Mouse (Mus musculus) CH12.LX (cell line): ENCODE measurements around the gene Twist2. TPM values are rescaled to one million over a fixed set of nuclear protein-coding genes. Genes with fewer than 3 reads are reported as not detected.

Experiments used
- DNase-seq: peaks from one replicate; pipeline ENCODE4 v3.0.0-alpha.2; 2013; ENCODE audit errors: extremely low read depth
- H3K27ac ChIP-seq: 2 replicates; pipeline ENCODE4 v1.5.1; 2012; ENCODE audit warnings: low read depth, mild to moderate bottlenecking, control low read depth, moderate library complexity; ENCODE audit not compliant: insufficient read depth
- H3K27me3 ChIP-seq: replicated peaks from 2 replicates; pipeline ENCODE3; 2012; ENCODE audit warnings: inconsistent platforms
- H3K36me3 ChIP-seq, 2 experiments: replicated peaks in 1 of 2; 2 replicates each; pipeline versions ENCODE3 to v1.6.1; 2012; ENCODE audit warnings: inconsistent platforms in 1 of 2, low read length in 1 of 2, mild to moderate bottlenecking in 1 of 2, mixed read lengths in 1 of 2, moderate library complexity in 1 of 2; ENCODE audit not compliant: control insufficient read depth in 1 of 2, insufficient read depth in 1 of 2
- H3K4me1 ChIP-seq, 2 experiments: 2 replicates each; pipeline ENCODE4 v1.6.1; 2012; ENCODE audit warnings: inconsistent platforms in 1 of 2, moderate library complexity in 1 of 2; ENCODE audit not compliant: insufficient read depth in 2 of 2, control insufficient read depth in 1 of 2
- H3K4me2 ChIP-seq: 2 replicates; pipeline ENCODE4 v1.6.1; 2012; ENCODE audit warnings: low read depth, mild to moderate bottlenecking, control low read depth; ENCODE audit not compliant: poor library complexity, insufficient read depth, severe bottlenecking
- H3K4me3 ChIP-seq, 3 experiments: fragments of 150-350 bp in 1 of 3; sonication (generic) in 1 of 3; replicated peaks in 1 of 3; 2 replicates each; pipeline versions ENCODE3 to v1.5.1; 2011 to 2012; ENCODE audit warnings: low read depth in 2 of 3, low read length in 2 of 3, mild to moderate bottlenecking in 2 of 3, moderate library complexity in 2 of 3, control low read depth in 1 of 3, improper control_type of control experiment in 1 of 3, inconsistent platforms in 1 of 3, mixed read lengths in 1 of 3; ENCODE audit not compliant: poor library complexity in 1 of 3
- H3K79me2 ChIP-seq: replicated peaks from 2 replicates; pipeline ENCODE4 v1.6.1; 2012; ENCODE audit warnings: mild to moderate bottlenecking, moderate library complexity; ENCODE audit not compliant: control insufficient read depth, poor library complexity, insufficient read depth, severe bottlenecking; ENCODE audit errors: extremely low read depth
- H3K9ac ChIP-seq: 2 replicates; pipeline ENCODE4 v1.6.1; 2012; ENCODE audit warnings: low read depth, mild to moderate bottlenecking, control low read depth, moderate library complexity; ENCODE audit not compliant: insufficient read depth
- H3K9me3 ChIP-seq: replicated peaks from 2 replicates; pipeline ENCODE3; 2012; ENCODE audit warnings: low read length, inconsistent platforms, mixed read lengths
- CHD1 ChIP-seq: IDR thresholded peaks from 2 replicates; pipeline ENCODE4 v1.6.1; 2012; ENCODE audit warnings: low read depth, low read length, improper control_type of control experiment, inconsistent platforms
- CHD2 ChIP-seq: IDR thresholded peaks from 2 replicates; pipeline ENCODE4 v1.6.1; 2011; ENCODE audit warnings: low read length, improper control_type of control experiment
- CTCF ChIP-seq, 2 experiments: IDR thresholded peaks in 1 of 2; conservative IDR thresholded peaks in 1 of 2; 2 replicates each; pipeline ENCODE4 v1.5.1; 2011 to 2012; ENCODE audit warnings: low read depth in 2 of 2, low read length in 2 of 2, improper control_type of control experiment in 1 of 2, inconsistent platforms in 1 of 2, mild to moderate bottlenecking in 1 of 2, moderate library complexity in 1 of 2
- HCFC1 ChIP-seq: IDR thresholded peaks from 2 replicates; pipeline ENCODE4 v1.6.1; 2012; ENCODE audit warnings: low read depth, mild to moderate bottlenecking, inconsistent platforms, low read length, improper control_type of control experiment
- IRF4 ChIP-seq: IDR thresholded peaks from 2 replicates; pipeline ENCODE4 v1.6.1; 2014; ENCODE audit warnings: low read depth, mild to moderate bottlenecking, inconsistent platforms, low read length, improper control_type of control experiment
- JUND ChIP-seq: conservative IDR thresholded peaks from 2 replicates; pipeline ENCODE4 v1.6.1; 2011; ENCODE audit warnings: low read depth, low read length, improper control_type of control experiment
- KAT2A ChIP-seq: IDR thresholded peaks from 2 replicates; pipeline ENCODE4 v1.6.1; 2012; ENCODE audit warnings: low read length, improper control_type of control experiment, inconsistent platforms; ENCODE audit not compliant: insufficient replicate concordance
- MAFK ChIP-seq: IDR thresholded peaks from 2 replicates; pipeline ENCODE4 v1.6.1; 2011; ENCODE audit warnings: low read length, improper control_type of control experiment; ENCODE audit not compliant: insufficient replicate concordance
- MAX ChIP-seq: IDR thresholded peaks from 2 replicates; pipeline ENCODE4 v1.6.1; 2011; ENCODE audit warnings: low read length, improper control_type of control experiment
- MAZ ChIP-seq: IDR thresholded peaks from 2 replicates; pipeline ENCODE4 v1.6.1; 2012; ENCODE audit warnings: low read depth, mild to moderate bottlenecking, inconsistent platforms, low read length, improper control_type of control experiment, moderate library complexity
- MEF2A ChIP-seq: IDR thresholded peaks from 2 replicates; pipeline ENCODE4 v1.6.1; 2014; ENCODE audit warnings: low read depth, mild to moderate bottlenecking, inconsistent platforms, low read length, improper control_type of control experiment, borderline replicate concordance
- MXI1 ChIP-seq: IDR thresholded peaks from 2 replicates; pipeline ENCODE4 v1.6.1; 2011; ENCODE audit warnings: mild to moderate bottlenecking, low read depth, low read length, improper control_type of control experiment
- MYC ChIP-seq: IDR thresholded peaks from 2 replicates; pipeline ENCODE4 v1.6.1; 2011; ENCODE audit warnings: low read depth, mild to moderate bottlenecking, improper control_type of control experiment, low read length
- NELFE ChIP-seq: IDR thresholded peaks from 2 replicates; pipeline ENCODE4 v1.6.1; 2011; ENCODE audit warnings: low read depth, low read length, improper control_type of control experiment
- RAD21 ChIP-seq: IDR thresholded peaks from 2 replicates; pipeline ENCODE4 v1.6.1; 2011; ENCODE audit warnings: low read depth, mild to moderate bottlenecking, low read length, improper control_type of control experiment, moderate library complexity
- RCOR1 ChIP-seq: conservative IDR thresholded peaks from 2 replicates; pipeline ENCODE4 v1.6.1; 2012; ENCODE audit warnings: low read depth, mild to moderate bottlenecking, inconsistent platforms, low read length, improper control_type of control experiment
- SMC3 ChIP-seq: IDR thresholded peaks from 2 replicates; pipeline ENCODE4 v1.6.1; 2011; ENCODE audit warnings: low read depth, low read length, improper control_type of control experiment
- TBP ChIP-seq: conservative IDR thresholded peaks from 2 replicates; pipeline ENCODE4 v1.6.1; 2011; ENCODE audit warnings: low read depth, low read length, improper control_type of control experiment
- UBTF ChIP-seq: IDR thresholded peaks from 2 replicates; pipeline ENCODE4 v1.6.1; 2012; ENCODE audit warnings: low read depth, mild to moderate bottlenecking, inconsistent platforms, low read length, improper control_type of control experiment, moderate library complexity
- ZMIZ1 ChIP-seq: IDR thresholded peaks from 2 replicates; pipeline ENCODE4 v1.6.1; 2012; ENCODE audit warnings: low read depth, mild to moderate bottlenecking, inconsistent platforms, low read length, improper control_type of control experiment
- ZNF384 ChIP-seq: IDR thresholded peaks from 2 replicates; pipeline ENCODE4 v1.6.1; 2012; ENCODE audit warnings: low read depth, low read length, improper control_type of control experiment, inconsistent platforms
- dilution Hi-C: fragments of 300-500 bp; cut with MboI; formaldehyde crosslinking; loops from 2 replicates; pipeline ENCODE4 v1.14.3; 2020; ENCODE audit warnings: low sequenced_read_pairs; ENCODE audit not compliant: extremely low pct_unique_long_range_greater_than_20kb, extremely low pct_ligation_motif_present
- in situ Hi-C: fragments of 300-500 bp; cut with MboI; formaldehyde crosslinking; loops from 3 replicates; pipeline ENCODE4 v1.14.3; 2019; ENCODE audit warnings: low sequenced_read_pairs, low pct_ligation_motif_present, low pct_unique_long_range_greater_than_20kb, mixed read lengths
- polyA plus RNA-seq: library from polyadenylated mRNA; unstranded; fragments of >175 nt; gene quantifications from 2 replicates; pipeline ENCODE4 v1.2.1, GENCODE M21; 2012; ENCODE audit warnings: low read depth; ENCODE audit not compliant: insufficient read length
- total RNA-seq, 2 experiments: library from RNA; depleted of rRNA; stranded (reverse); fragments of 300-350 nt in 1 of 2; fragments of >200 nt in 1 of 2; gene quantifications; 2 replicates each; pipeline ENCODE4 v1.2.3; 2012 to 2014

Gene Twist2
- total and polyA plus RNA-seq, 3 experiments: not detected

GRCm38 (mm10) chr1:91858901-91859300 lies 57.6 kb downstream of the Twist2 start:
- no peak for TF ChIP-seq ZMIZ1
- TF ChIP-seq HCFC1: no peak
- no peak for TF ChIP-seq ZNF384
- no peak for TF ChIP-seq RAD21
- no peak for TF ChIP-seq KAT2A
- TF ChIP-seq CTCF (conservative IDR thresholded peaks at IDR 0.05 in 1 of 2, IDR thresholded peaks at IDR 0.05 in 1 of 2; ENCODE audit: low read depth in 2 of 2, low read length in 2 of 2): no peak
- no peak for TF ChIP-seq UBTF
- TF ChIP-seq RCOR1: no peak
- TF ChIP-seq MEF2A: no peak
- H3K27me3 ChIP-seq: peaks cover 86% of the 10 kb centered on the region
- DNase-seq: no peak
- no peak overlapping the region for H3K27ac ChIP-seq
- no peaks in the 10 kb centered on the region for H3K36me3 ChIP-seq
- no peak overlapping the region for H3K9ac ChIP-seq
- no peaks in the 10 kb centered on the region for H3K4me1 ChIP-seq
- no peaks in the 10 kb centered on the region for H3K79me2 ChIP-seq
- H3K4me3 ChIP-seq: no peak overlapping the region
- H3K9me3 ChIP-seq: no peaks in the 10 kb centered on the region
- dilution Hi-C loops: no loop called here
- no peak overlapping the region for H3K4me2 ChIP-seq
- in situ Hi-C loops: no loop called here

DNA sequence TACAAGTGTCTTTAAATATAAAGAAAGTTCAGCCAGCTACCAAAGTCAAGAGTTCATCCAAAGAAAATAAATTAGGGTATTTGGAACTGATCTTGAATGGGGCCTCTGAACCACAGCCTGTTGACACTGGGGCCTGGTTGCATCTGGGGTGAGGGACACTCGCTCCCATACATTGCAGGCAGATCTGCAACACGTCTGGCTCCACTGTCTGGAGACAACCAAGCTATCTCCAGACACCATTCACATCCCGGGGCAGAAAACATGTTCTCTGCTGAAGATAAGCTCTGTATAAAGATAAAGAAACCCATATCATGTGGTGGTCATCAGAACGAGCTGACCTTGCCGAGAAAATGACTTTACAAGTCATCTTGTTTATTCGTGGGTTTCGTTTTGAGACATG lies 60.2 kb downstream of the Twist2 start:
- Histone ChIP-seq H3K4me2 (no peak overlapping the region), H3K4me1 (no peaks in the 10 kb centered on the region), H3K27ac (no peak overlapping the region), H3K36me3 (no peaks in the 10 kb centered on the region), H3K9ac (no peak overlapping the region), H3K27me3 (peaks cover 86% of the 10 kb centered on the region), H3K4me3 (no peak overlapping the region), H3K79me2 (no peaks in the 10 kb centered on the region), H3K9me3 (no peaks in the 10 kb centered on the region)
- DNase-seq: no peak
- dilution Hi-C loops (no loop called here), in situ Hi-C loops (no loop called here)
- no peak for TF ChIP-seq MYC
- TF ChIP-seq JUND: no peak
- no peak for TF ChIP-seq MAFK

DNA sequence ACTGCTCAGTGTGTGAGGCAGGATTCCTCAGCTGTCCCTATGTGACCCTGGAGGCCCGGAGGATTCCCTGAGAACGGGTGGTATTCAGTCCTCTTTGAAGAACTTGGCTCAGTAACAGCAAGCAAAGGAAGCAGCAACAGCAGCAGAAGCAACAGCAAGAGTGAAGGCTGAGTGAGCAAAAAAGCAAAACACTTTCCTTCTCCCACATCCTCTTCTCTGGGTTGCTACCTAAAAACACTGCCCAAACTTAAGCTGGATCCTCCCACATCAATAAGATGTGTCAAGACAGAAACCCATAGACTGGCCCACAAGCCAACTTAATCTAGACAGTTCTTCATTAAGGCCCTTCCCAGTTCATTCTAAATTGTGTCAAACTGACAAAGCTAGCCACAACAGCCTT lies 64.7 kb downstream of the Twist2 start:
- Histone ChIP-seq H3K4me3 (no peak overlapping the region), H3K27ac (no peak overlapping the region), H3K79me2 (no peaks in the 10 kb centered on the region), H3K9me3 (no peaks in the 10 kb centered on the region), H3K36me3 (no peaks in the 10 kb centered on the region), H3K4me1 (no peaks in the 10 kb centered on the region), H3K4me2 (no peak overlapping the region), H3K27me3 (peaks cover 78% of the 10 kb centered on the region), H3K9ac (no peak overlapping the region)
- DNase-seq: no peak
- dilution Hi-C loops (no loop called here), in situ Hi-C loops (no loop called here)
- TF ChIP-seq IRF4 (no peak), SMC3 (no peak), NELFE (no peak), ZNF384 (no peak), CTCF (conservative IDR thresholded peaks at IDR 0.05 in 1 of 2, IDR thresholded peaks at IDR 0.05 in 1 of 2; ENCODE audit: low read depth in 2 of 2, low read length in 2 of 2) (no peak), MAFK (no peak), MXI1 (no peak), TBP (no peak), CHD2 (no peak), MAZ (no peak), MEF2A (no peak), KAT2A (no peak), MAX (no peak), RAD21 (no peak), CHD1 (no peak)
